Mouse (Mus musculus) forebrain, embryonic 15.5 days (tissue): Measurements from ENCODE around the gene Olfr639. TPM values are rescaled to one million over a fixed set of nuclear protein-coding genes. Genes with fewer than 3 reads are reported as not detected.

Experiments used
- ATAC-seq: fragments of 200-750 bp; cut with Nextera tagmentation; replicated peaks from 2 replicates; pipeline ENCODE4 v1.8.0; 2017; ENCODE audit warnings: mild to moderate bottlenecking, moderate TSS enrichment, moderate library complexity
- H3K27ac ChIP-seq: fragments of 300-500 bp; sonication (generic); replicated peaks from 2 replicates; pipeline ENCODE4 v1.5.1; 2015; ENCODE audit warnings: mild to moderate bottlenecking, inconsistent platforms
- H3K27me3 ChIP-seq: fragments of 300-500 bp; sonication (generic); 2 replicates; pipeline ENCODE4 v1.6.1; 2015; ENCODE audit warnings: inconsistent platforms
- H3K36me3 ChIP-seq: fragments of 300-500 bp; sonication (generic); 2 replicates; pipeline ENCODE4 v1.6.1; 2015; ENCODE audit warnings: mild to moderate bottlenecking, inconsistent platforms
- H3K4me1 ChIP-seq: fragments of 300-500 bp; sonication (generic); 2 replicates; pipeline ENCODE4 v1.6.1; 2015; ENCODE audit warnings: inconsistent platforms
- H3K4me2 ChIP-seq: fragments of 300-500 bp; sonication (generic); replicated peaks from 2 replicates; pipeline ENCODE4 v1.6.1; 2015; ENCODE audit warnings: mild to moderate bottlenecking, inconsistent platforms
- H3K4me3 ChIP-seq: fragments of 300-500 bp; sonication (generic); 2 replicates; pipeline ENCODE4 v1.5.1; 2015; ENCODE audit warnings: mild to moderate bottlenecking, inconsistent platforms
- H3K9ac ChIP-seq: fragments of 300-500 bp; sonication (generic); replicated peaks from 2 replicates; pipeline ENCODE4 v1.6.1; 2015; ENCODE audit warnings: mild to moderate bottlenecking, inconsistent platforms
- H3K9me3 ChIP-seq: fragments of 300-500 bp; sonication (generic); 2 replicates; pipeline ENCODE4 v1.6.1; 2016; ENCODE audit warnings: inconsistent platforms
- whole genome bisulfite sequencing: fragments of 180-500 bp; shearing (Covaris S2); methylation state at CpG from one replicate; pipeline ENCODE4 v1.1.7; 2015; ENCODE audit warnings: mixed read lengths; 5-methylcytosine and 5-hydroxymethylcytosine counted together
- polyA plus RNA-seq: library from polyadenylated mRNA; unstranded; fragments of >200 nt; fragmentation: Nextera tagmentation; extraction: Ambion mirVana; gene quantifications from 2 replicates; pipeline ENCODE4 v1.2.1, GENCODE M21; 2015

Gene Olfr639
- polyA plus RNA-seq = not detected in 2 replicates

- no peaks in the 10 kb centered on the region for H3K27me3 ChIP-seq
- ATAC-seq = no peak
- no peak within 1 kb of the TSS for H3K9ac ChIP-seq
Measured at GRCm38 (mm10) chr7:104017203-104017602, at the start of gene Olfr639. Olfr639 (minus strand) TSS chr7:104017303.

GRCm38 (mm10) chr7:104061345-104061744 lies 44.2 kb upstream of the Olfr639 start, which contains the start of gene 4930516K23Rik:
4930516K23Rik (minus strand) TSS chr7:104061445.
- Histone ChIP-seq H3K4me3 (no peak within 1 kb of the TSS), H3K27ac (no peak within 1 kb of the TSS), H3K4me2 (no peak within 1 kb of the TSS), H3K9ac (no peak within 1 kb of the TSS), H3K36me3 (no peaks in the 10 kb centered on the region), H3K4me1 (no peaks in the 10 kb centered on the region), H3K27me3 (no peaks in the 10 kb centered on the region), H3K9me3 (no peaks in the 10 kb centered on the region)
- ATAC-seq = no peak
- 49% methylated on average over 2 of the region's 2 CpGs for WGBS

More at GRCm38 (mm10) chr7:104017203-104017602, at the start of gene Olfr639:
- Histone ChIP-seq H3K27ac (no peak within 1 kb of the TSS), H3K36me3 (no peaks in the 10 kb centered on the region), H3K4me2 (no peak within 1 kb of the TSS), H3K9me3 (no peaks in the 10 kb centered on the region), H3K4me3 (no peak within 1 kb of the TSS), H3K4me1 (no peaks in the 10 kb centered on the region)

- Histone ChIP-seq H3K4me2 (no peak overlapping the region), H3K4me3 (no peak overlapping the region), H3K9ac (no peak overlapping the region), H3K27me3 (no peaks in the 10 kb centered on the region), H3K27ac (no peak overlapping the region), H3K9me3 (no peaks in the 10 kb centered on the region), H3K4me1 (no peaks in the 10 kb centered on the region), H3K36me3 (no peaks in the 10 kb centered on the region)
- WGBS = 89% methylated on average over 1 of the region's 1 CpGs
- no peak for ATAC-seq
Measured at GRCm38 (mm10) chr7:104059215-104059614, 42.1 kb upstream of the Olfr639 start.

GRCm38 (mm10) chr7:104052566-104052965 lies 35.5 kb upstream of the Olfr639 start, which contains the start of gene Olfr642:
Olfr642 (minus strand) TSS chr7:104052666.
- Histone ChIP-seq H3K4me3 (no peak within 1 kb of the TSS), H3K4me2 (no peak within 1 kb of the TSS), H3K4me1 (no peaks in the 10 kb centered on the region), H3K9me3 (no peaks in the 10 kb centered on the region), H3K9ac (no peak within 1 kb of the TSS), H3K27me3 (no peaks in the 10 kb centered on the region), H3K36me3 (no peaks in the 10 kb centered on the region), H3K27ac (no peak within 1 kb of the TSS)
- ATAC-seq = no peak
- 66% methylated on average over 1 of the region's 1 CpGs for WGBS

- Histone ChIP-seq H3K4me1 (no peaks in the 10 kb centered on the region), H3K27me3 (no peaks in the 10 kb centered on the region), H3K36me3 (no peaks in the 10 kb centered on the region), H3K9me3 (no peaks in the 10 kb centered on the region), H3K9ac (no peak overlapping the region), H3K4me3 (no peak overlapping the region), H3K4me2 (no peak overlapping the region), H3K27ac (no peak overlapping the region)
- ATAC-seq = no peak
- 92% methylated on average over 4 of the region's 4 CpGs for WGBS
Measured at GRCm38 (mm10) chr7:104050745-104051144, 33.6 kb upstream of the Olfr639 start.

GRCm38 (mm10) chr7:104035145-104035544 lies 18.0 kb upstream of the Olfr639 start, which contains the start of gene Olfr641:
Olfr641 (plus strand) TSS chr7:104035445.
- Histone ChIP-seq H3K4me2 (no peak within 1 kb of the TSS), H3K9ac (no peak within 1 kb of the TSS), H3K36me3 (no peaks in the 10 kb centered on the region), H3K27me3 (no peaks in the 10 kb centered on the region), H3K4me3 (no peak within 1 kb of the TSS), H3K27ac (no peak within 1 kb of the TSS), H3K4me1 (no peaks in the 10 kb centered on the region), H3K9me3 (no peaks in the 10 kb centered on the region)
- WGBS = 83% methylated on average over 1 of the region's 1 CpGs
- ATAC-seq = no peak

GRCm38 (mm10) chr7:104026978-104027377 lies 9.9 kb upstream of the Olfr639 start:
- Histone ChIP-seq H3K4me3 (no peak overlapping the region), H3K4me2 (no peak overlapping the region), H3K36me3 (no peaks in the 10 kb centered on the region), H3K4me1 (no peaks in the 10 kb centered on the region), H3K9ac (no peak overlapping the region), H3K27me3 (no peaks in the 10 kb centered on the region), H3K9me3 (no peaks in the 10 kb centered on the region), H3K27ac (no peak overlapping the region)
- no peak for ATAC-seq
- 83% methylated on average over 3 of the region's 3 CpGs for WGBS

- Histone ChIP-seq H3K27ac (no peak within 1 kb of the TSS), H3K4me3 (no peak within 1 kb of the TSS), H3K9me3 (no peaks in the 10 kb centered on the region), H3K27me3 (no peaks in the 10 kb centered on the region), H3K4me1 (no peaks in the 10 kb centered on the region), H3K9ac (no peak within 1 kb of the TSS), H3K36me3 (no peaks in the 10 kb centered on the region), H3K4me2 (no peak within 1 kb of the TSS)
- ATAC-seq = no peak
- WGBS = 85% methylated on average over 6 of the region's 6 CpGs
Measured at GRCm38 (mm10) chr7:104025473-104025872, 8.4 kb upstream of the Olfr639 start, which contains the start of gene Olfr640. Olfr640 (minus strand) TSS chr7:104025573.

GRCm38 (mm10) chr7:104021651-104022050 lies 4.5 kb upstream of the Olfr639 start:
- Histone ChIP-seq H3K36me3 (no peaks in the 10 kb centered on the region), H3K9me3 (no peaks in the 10 kb centered on the region), H3K27me3 (no peaks in the 10 kb centered on the region), H3K4me3 (no peak overlapping the region), H3K27ac (no peak overlapping the region), H3K4me2 (no peak overlapping the region), H3K4me1 (no peaks in the 10 kb centered on the region), H3K9ac (no peak overlapping the region)
- no peak for ATAC-seq
- WGBS = 96% methylated on average over 6 of the region's 6 CpGs

GRCm38 (mm10) chr7:104018953-104019352 lies 1.9 kb upstream of the Olfr639 start:
- no peaks in the 10 kb centered on the region for H3K27me3 ChIP-seq
- H3K4me1 ChIP-seq = no peaks in the 10 kb centered on the region
- H3K9me3 ChIP-seq = no peaks in the 10 kb centered on the region
- ATAC-seq = no peak
- no peak overlapping the region for H3K4me3 ChIP-seq
- H3K36me3 ChIP-seq = no peaks in the 10 kb centered on the region
- H3K4me2 ChIP-seq = no peak overlapping the region
- no peak overlapping the region for H3K9ac ChIP-seq
- WGBS = 94% methylated on average over 1 of the region's 1 CpGs
- H3K27ac ChIP-seq = no peak overlapping the region

GRCm38 (mm10) chr7:103999124-103999523 lies 18.0 kb downstream of the Olfr639 start:
- Histone ChIP-seq H3K9me3 (no peaks in the 10 kb centered on the region), H3K27ac (no peak overlapping the region), H3K4me2 (no peak overlapping the region), H3K36me3 (no peaks in the 10 kb centered on the region), H3K4me1 (no peaks in the 10 kb centered on the region), H3K27me3 (no peaks in the 10 kb centered on the region), H3K9ac (no peak overlapping the region), H3K4me3 (no peak overlapping the region)
- no peak for ATAC-seq

GRCm38 (mm10) chr7:103998446-103998845 lies 18.7 kb downstream of the Olfr639 start, which contains the start of gene Olfr638:
Olfr638 (plus strand) TSS chr7:103998746.
- H3K4me1 ChIP-seq = no peaks in the 10 kb centered on the region
- H3K27me3 ChIP-seq = no peaks in the 10 kb centered on the region
- ATAC-seq = no peak
- H3K9ac ChIP-seq = no peak within 1 kb of the TSS
- no peaks in the 10 kb centered on the region for H3K9me3 ChIP-seq
- no peak within 1 kb of the TSS for H3K4me2 ChIP-seq
- H3K36me3 ChIP-seq = no peaks in the 10 kb centered on the region
- H3K27ac ChIP-seq = no peak within 1 kb of the TSS
- H3K4me3 ChIP-seq = no peak within 1 kb of the TSS

- WGBS = 59% methylated on average over 1 of the region's 1 CpGs
- Histone ChIP-seq H3K4me1 (no peaks in the 10 kb centered on the region), H3K4me2 (no peak overlapping the region)
Measured at GRCm38 (mm10) chr7:103971782-103972181, 45.3 kb downstream of the Olfr639 start.

More at GRCm38 (mm10) chr7:103971782-103972181, 45.3 kb downstream of the Olfr639 start:
- Histone ChIP-seq H3K36me3 (no peaks in the 10 kb centered on the region), H3K27me3 (no peaks in the 10 kb centered on the region), H3K27ac (no peak overlapping the region), H3K9me3 (no peaks in the 10 kb centered on the region), H3K4me3 (no peak overlapping the region), H3K9ac (no peak overlapping the region)
- no peak for ATAC-seq
